Mouse (Mus musculus): ENCODE measurements at regions not wholly inside any gene's neighbourhood (a gene's known extent, or its start where the extent isn't known, plus 50 kb on each side); places are given as distances from the start of the nearest gene placed in this dataset.
A peak's percentile ranks its signal among the peaks of the same experiment; 100 is the strongest.

DNA sequence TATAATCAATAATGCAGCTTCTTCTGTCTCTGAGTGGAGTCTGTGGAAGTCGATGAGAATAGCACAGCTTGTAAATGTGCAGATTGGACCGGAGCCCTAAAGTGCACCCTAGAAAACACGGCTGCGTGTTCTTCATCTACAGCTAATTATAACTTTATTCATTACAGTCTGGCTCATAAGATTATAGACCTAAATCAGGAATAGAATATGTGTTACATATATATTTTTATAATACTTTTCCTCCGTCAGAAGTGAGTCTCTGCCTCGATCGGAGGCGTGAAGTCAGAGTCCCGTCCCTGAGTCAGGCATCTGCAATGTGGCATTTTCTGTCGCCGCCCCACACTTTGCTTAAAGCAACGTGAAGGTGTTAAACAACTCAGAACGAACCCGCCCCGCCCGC is 288.7 kb upstream of the 4930535I16Rik start:
- ATAC-seq: no peak
- no peak overlapping the region for H3K4me2 ChIP-seq (replicated peaks; ENCODE audit: low read depth)
- no peak overlapping the region for H3K4me3 ChIP-seq (ENCODE audit: low read depth, low read length)
- no peaks in the 10 kb centered on the region for H3K9me3 ChIP-seq (ENCODE audit: control insufficient read depth)
- no peak overlapping the region for H3K27ac ChIP-seq (ENCODE audit: low read depth, low read length)
- 82% methylated on average over 16 of the region's 16 CpGs for WGBS
- H3K27me3 ChIP-seq (replicated peaks; ENCODE audit: control insufficient read depth, insufficient read depth, low read length): no peaks in the 10 kb centered on the region
- no peak overlapping the region for H3K9ac ChIP-seq (ENCODE audit: low read depth, low read length)
- no peak for TF ChIP-seq CTCF (IDR thresholded peaks at IDR 0.05; ENCODE audit: low read depth)
- no peaks in the 10 kb centered on the region for H3K36me3 ChIP-seq (ENCODE audit: control insufficient read depth, insufficient read depth)
- no peaks in the 10 kb centered on the region for H3K4me1 ChIP-seq (replicated peaks; ENCODE audit: control insufficient read depth, insufficient read depth, low read length)

DNA sequence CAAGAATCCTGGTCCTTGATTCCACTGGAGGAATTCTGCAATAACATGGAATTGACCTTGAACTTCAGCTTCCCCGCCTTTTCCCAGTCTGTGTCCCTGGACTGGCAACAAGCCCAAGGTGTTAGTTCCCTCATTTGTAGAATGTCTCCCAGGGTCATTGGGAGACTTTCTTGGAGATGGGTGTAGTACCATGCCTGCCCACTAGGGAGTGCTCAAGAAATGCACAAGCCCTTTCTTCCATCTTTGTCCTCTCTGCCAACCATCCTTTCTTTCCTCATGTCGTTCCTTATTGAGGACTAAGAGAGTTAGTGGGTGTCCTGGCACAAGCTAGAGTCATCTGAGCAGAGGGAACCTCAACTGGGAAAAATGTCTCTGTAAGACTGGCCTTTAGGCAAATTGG is 285.9 kb upstream of the 4930535I16Rik start:
- no peak for ATAC-seq
- 72% methylated on average over 2 of the region's 2 CpGs for WGBS
- H3K27ac ChIP-seq (ENCODE audit: low read depth, low read length): no peak overlapping the region

DNA sequence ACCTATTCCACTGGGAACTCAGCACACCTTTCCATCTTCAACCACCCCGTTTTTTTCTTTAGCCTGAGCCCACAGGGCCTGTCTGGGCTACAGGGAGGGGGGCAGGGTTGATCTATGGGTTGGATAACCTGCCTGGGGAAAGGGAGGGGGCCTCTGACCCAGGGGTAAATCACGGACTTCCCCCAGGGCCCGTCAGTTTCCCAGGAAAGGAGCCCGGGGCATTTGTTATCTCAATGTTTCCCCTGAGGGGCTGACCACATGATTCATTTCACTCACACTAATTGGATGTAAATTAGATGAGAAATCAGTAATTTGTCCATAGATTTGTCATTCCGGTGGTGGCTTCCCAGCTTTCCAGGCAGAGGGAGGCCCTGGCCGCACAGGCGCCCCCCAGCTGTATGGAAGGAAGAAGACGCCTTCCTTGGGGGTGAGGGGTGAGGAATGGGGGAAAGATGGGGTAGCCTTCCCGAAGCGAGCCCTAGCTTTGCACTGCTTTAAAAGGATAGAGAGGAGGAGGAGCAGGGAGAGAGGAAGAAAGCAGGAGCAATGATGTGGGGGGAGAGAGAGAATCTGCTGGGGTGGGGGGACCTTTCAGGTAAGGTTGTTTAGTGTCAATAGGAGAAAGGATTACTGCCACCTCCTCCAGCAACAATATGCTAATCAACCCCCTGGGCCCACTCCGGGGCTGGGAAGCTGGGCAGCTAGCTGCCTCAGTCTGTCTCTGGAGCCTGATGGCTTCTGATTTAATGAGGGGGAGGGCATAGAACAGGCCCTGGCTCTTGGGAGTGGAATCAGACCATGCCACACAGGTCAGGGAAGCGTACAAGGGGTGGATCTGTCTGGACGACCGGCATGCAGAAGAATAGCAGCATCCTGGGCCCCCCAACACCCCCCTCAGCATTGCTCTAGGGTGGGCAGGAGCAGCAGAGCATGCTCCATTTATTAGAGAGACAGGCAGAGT is 282.3 kb upstream of the 4930535I16Rik start:
- Histone ChIP-seq H3K9me3 (ENCODE audit: control insufficient read depth) (no peaks in the 10 kb centered on the region), H3K36me3 (ENCODE audit: control insufficient read depth, insufficient read depth) (no peaks in the 10 kb centered on the region), H3K4me3 (ENCODE audit: low read depth, low read length) (no peak overlapping the region), H3K4me1 (replicated peaks; ENCODE audit: control insufficient read depth, insufficient read depth, low read length) (no peaks in the 10 kb centered on the region), H3K4me2 (replicated peaks; ENCODE audit: low read depth) (no peak overlapping the region), H3K27ac (ENCODE audit: low read depth, low read length) (no peak overlapping the region), H3K9ac (ENCODE audit: low read depth, low read length) (no peak overlapping the region), H3K27me3 (replicated peaks; ENCODE audit: control insufficient read depth, insufficient read depth, low read length) (no peaks in the 10 kb centered on the region)
- WGBS: 42% methylated on average over 14 of the region's 14 CpGs
- ATAC-seq: no peak
- no peak for TF ChIP-seq CTCF (IDR thresholded peaks at IDR 0.05; ENCODE audit: low read depth)

More for the DNA sequence above, 285.9 kb upstream of the 4930535I16Rik start:
- no peak overlapping the region for H3K4me3 ChIP-seq (ENCODE audit: low read depth, low read length)
- H3K27me3 ChIP-seq (replicated peaks; ENCODE audit: control insufficient read depth, insufficient read depth, low read length): no peaks in the 10 kb centered on the region
- no peak overlapping the region for H3K9ac ChIP-seq (ENCODE audit: low read depth, low read length)
- no peaks in the 10 kb centered on the region for H3K9me3 ChIP-seq (ENCODE audit: control insufficient read depth)
- H3K4me1 ChIP-seq (replicated peaks; ENCODE audit: control insufficient read depth, insufficient read depth, low read length): no peaks in the 10 kb centered on the region
- no peak overlapping the region for H3K4me2 ChIP-seq (replicated peaks; ENCODE audit: low read depth)
- H3K36me3 ChIP-seq (ENCODE audit: control insufficient read depth, insufficient read depth): no peaks in the 10 kb centered on the region
- TF ChIP-seq CTCF (IDR thresholded peaks at IDR 0.05; ENCODE audit: low read depth): peak; percentile 70

DNA sequence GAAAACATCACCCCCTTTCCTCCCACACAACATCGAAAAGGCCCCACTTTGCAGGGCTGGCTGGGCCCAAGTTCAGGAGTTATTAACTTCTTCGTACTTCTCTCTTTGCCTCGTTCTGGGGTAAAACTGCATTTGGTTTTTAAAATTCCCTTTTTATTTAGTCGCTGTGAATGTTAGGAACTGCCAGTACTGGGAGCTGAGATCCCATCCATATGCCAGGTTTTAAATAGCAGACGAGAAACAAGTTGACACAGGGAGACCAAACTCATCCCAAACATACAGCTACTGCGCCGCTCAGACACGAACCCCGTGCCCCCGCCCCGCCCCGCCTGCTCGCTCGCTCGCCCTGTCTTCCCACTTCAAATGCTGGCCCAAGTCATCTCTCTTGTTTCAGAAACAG is 281.0 kb upstream of the 4930535I16Rik start:
- Histone ChIP-seq H3K4me3 (ENCODE audit: low read depth, low read length) (no peak overlapping the region), H3K9me3 (ENCODE audit: control insufficient read depth) (no peaks in the 10 kb centered on the region), H3K9ac (ENCODE audit: low read depth, low read length) (no peak overlapping the region), H3K4me1 (replicated peaks; ENCODE audit: control insufficient read depth, insufficient read depth, low read length) (no peaks in the 10 kb centered on the region), H3K27me3 (replicated peaks; ENCODE audit: control insufficient read depth, insufficient read depth, low read length) (no peaks in the 10 kb centered on the region), H3K36me3 (ENCODE audit: control insufficient read depth, insufficient read depth) (no peaks in the 10 kb centered on the region), H3K27ac (ENCODE audit: low read depth, low read length) (no peak overlapping the region), H3K4me2 (replicated peaks; ENCODE audit: low read depth) (no peak overlapping the region)
- WGBS: 53% methylated on average over 15 of the region's 15 CpGs
- TF ChIP-seq CTCF (IDR thresholded peaks at IDR 0.05; ENCODE audit: low read depth): no peak
- ATAC-seq: no peak

- Histone ChIP-seq H3K9me3 (ENCODE audit: control insufficient read depth) (no peaks in the 10 kb centered on the region), H3K27me3 (replicated peaks; ENCODE audit: control insufficient read depth, insufficient read depth, low read length) (no peaks in the 10 kb centered on the region), H3K4me1 (replicated peaks; ENCODE audit: control insufficient read depth, insufficient read depth, low read length) (no peaks in the 10 kb centered on the region), H3K4me2 (replicated peaks; ENCODE audit: low read depth) (no peak overlapping the region), H3K4me3 (ENCODE audit: low read depth, low read length) (no peak overlapping the region), H3K36me3 (ENCODE audit: control insufficient read depth, insufficient read depth) (no peaks in the 10 kb centered on the region), H3K27ac (ENCODE audit: low read depth, low read length) (no peak overlapping the region), H3K9ac (ENCODE audit: low read depth, low read length) (no peak overlapping the region)
- ATAC-seq: no peak
- WGBS: 22% methylated on average over 12 of the region's 12 CpGs
- TF ChIP-seq CTCF (IDR thresholded peaks at IDR 0.05; ENCODE audit: low read depth): no peak
Observed at GRCm38 (mm10) chr4:124196711-124197110, 278.9 kb upstream of the 4930535I16Rik start.

DNA sequence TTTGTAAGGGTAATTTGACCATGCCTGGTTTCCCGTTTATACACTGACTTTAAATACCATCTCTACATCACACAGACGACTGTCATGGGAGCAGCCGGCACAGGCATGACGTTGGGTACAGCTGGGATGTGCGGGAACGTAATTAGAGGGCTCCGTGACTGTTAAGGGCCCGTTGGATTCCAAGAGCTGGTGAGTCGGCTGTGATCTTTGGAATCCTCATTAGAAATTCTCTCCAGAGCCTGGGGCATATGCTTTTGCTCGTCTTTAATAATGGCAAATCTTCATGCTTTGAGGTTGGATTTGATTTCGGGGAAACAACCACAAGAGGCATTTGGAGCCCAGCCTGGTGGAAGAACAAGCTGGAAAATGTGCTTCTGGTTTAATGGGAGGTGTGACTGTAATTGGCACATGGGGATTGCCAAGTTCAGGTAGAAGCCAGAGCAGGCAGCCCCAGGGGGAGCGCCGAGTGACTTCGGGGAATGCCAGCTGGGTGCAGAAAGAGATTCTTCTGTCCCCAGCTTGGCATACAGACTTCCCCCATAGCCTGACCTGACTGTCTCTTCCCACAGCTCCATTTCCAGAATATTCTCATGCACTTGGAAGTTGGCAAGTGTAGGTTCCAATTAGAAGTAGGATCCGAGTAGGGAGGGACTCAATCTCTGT is 275.4 kb upstream of the 4930535I16Rik start:
- H3K36me3 ChIP-seq (ENCODE audit: control insufficient read depth, insufficient read depth): no peaks in the 10 kb centered on the region
- no peak for ATAC-seq
- no peak overlapping the region for H3K9ac ChIP-seq (ENCODE audit: low read depth, low read length)
- H3K4me1 ChIP-seq (replicated peaks; ENCODE audit: control insufficient read depth, insufficient read depth, low read length): no peaks in the 10 kb centered on the region
- H3K27me3 ChIP-seq (replicated peaks; ENCODE audit: control insufficient read depth, insufficient read depth, low read length): no peaks in the 10 kb centered on the region; the same call in 1 of the 2 replicates
- H3K4me2 ChIP-seq (replicated peaks; ENCODE audit: low read depth): no peak overlapping the region
- H3K9me3 ChIP-seq (ENCODE audit: control insufficient read depth): no peaks in the 10 kb centered on the region
- 86% methylated on average over 15 of the region's 15 CpGs for WGBS
- no peak overlapping the region for H3K4me3 ChIP-seq (ENCODE audit: low read depth, low read length)
- H3K27ac ChIP-seq (ENCODE audit: low read depth, low read length): no peak overlapping the region
- no peak for TF ChIP-seq CTCF (IDR thresholded peaks at IDR 0.05; ENCODE audit: low read depth)

Measured in intestine, postnatal 0 days (tissue).